Mouse (Mus musculus): ENCODE results near the gene Cdk5. TPM values are rescaled to one million over a fixed set of nuclear protein-coding genes. Genes with fewer than 3 reads are reported as not detected.

Cdk5 gene
- polyA plus RNA-seq, 1 experiment from 2014 or later = 42.7 TPM

GRCm38 (mm10) chr5:24389011-24389657 is 34.2 kb downstream of the Cdk5 start:
- H3K4me1 ChIP-seq = peaks cover 53% of the 10 kb centered on the region
- H3K27me3 ChIP-seq (ENCODE audit: poor library complexity, severe bottlenecking) = peaks cover 77% of the 10 kb centered on the region
- WGBS = 55% methylated on average over 7 of the region's 7 CpGs
- H3K27ac ChIP-seq = peak overlapping the region; percentile 66
- DNase-seq (ENCODE audit: extremely low spot score, low spot score) = no peak
- H3K36me3 ChIP-seq (replicated peaks) = no peaks in the 10 kb centered on the region
- no peak overlapping the region; the same call in 1 of the 2 replicates for H3K4me3 ChIP-seq
- H3K9me3 ChIP-seq = no peaks in the 10 kb centered on the region

GRCm38 (mm10) chr5:24388246-24388915 is 34.9 kb downstream of the Cdk5 start:
- peak overlapping the region; percentile 61 for H3K4me3 ChIP-seq
- peak overlapping the region; percentile 78 for H3K27ac ChIP-seq
- no peaks in the 10 kb centered on the region for H3K9me3 ChIP-seq
- 26% methylated on average over 26 of the region's 26 CpGs for WGBS
- H3K27me3 ChIP-seq (ENCODE audit: poor library complexity, severe bottlenecking) = peaks cover 77% of the 10 kb centered on the region
- peaks cover 55% of the 10 kb centered on the region for H3K4me1 ChIP-seq
- H3K36me3 ChIP-seq (replicated peaks) = no peaks in the 10 kb centered on the region
- no peak for DNase-seq (ENCODE audit: extremely low spot score, low spot score)

GRCm38 (mm10) chr5:24387264-24388241 is 35.8 kb downstream of the Cdk5 start:
- no peaks in the 10 kb centered on the region for H3K36me3 ChIP-seq (replicated peaks)
- under 1% methylated on average over 73 of the region's 73 CpGs for WGBS
- no peaks in the 10 kb centered on the region for H3K9me3 ChIP-seq
- H3K27me3 ChIP-seq (ENCODE audit: poor library complexity, severe bottlenecking) = peaks cover 77% of the 10 kb centered on the region
- H3K4me1 ChIP-seq = peaks cover 62% of the 10 kb centered on the region
- H3K27ac ChIP-seq = peak overlapping the region; percentile 78
- H3K4me3 ChIP-seq = peak overlapping the region; percentile 61
- DNase-seq (ENCODE audit: extremely low spot score, low spot score) = peak; percentile 57

GRCm38 (mm10) chr5:24385887-24386550 is 37.3 kb downstream of the Cdk5 start:
- no peak for DNase-seq (ENCODE audit: extremely low spot score, low spot score)
- 79% methylated on average over 10 of the region's 10 CpGs for WGBS
- H3K9me3 ChIP-seq = no peaks in the 10 kb centered on the region
- peaks cover 67% of the 10 kb centered on the region for H3K27me3 ChIP-seq (ENCODE audit: poor library complexity, severe bottlenecking)
- no peak overlapping the region for H3K4me3 ChIP-seq
- no peaks in the 10 kb centered on the region for H3K36me3 ChIP-seq (replicated peaks)
- peaks cover 65% of the 10 kb centered on the region for H3K4me1 ChIP-seq
- 0 out of 2 replicates have a peak overlapping the region, but pooled peaks have one; percentile 15 for H3K27ac ChIP-seq

GRCm38 (mm10) chr5:24385374-24385773 is 38.0 kb downstream of the Cdk5 start:
- Histone ChIP-seq H3K4me1 (peaks cover 68% of the 10 kb centered on the region), H3K9me3 (no peaks in the 10 kb centered on the region), H3K27ac (no peak overlapping the region), H3K4me3 (no peak overlapping the region), H3K36me3 (replicated peaks) (no peaks in the 10 kb centered on the region), H3K27me3 (ENCODE audit: poor library complexity, severe bottlenecking) (peaks cover 62% of the 10 kb centered on the region)
- 86% methylated on average over 5 of the region's 5 CpGs for WGBS
- no peak for DNase-seq (ENCODE audit: extremely low spot score, low spot score)

- H3K27ac ChIP-seq = no peak overlapping the region
- 65% methylated on average over 6 of the region's 6 CpGs for WGBS
- peaks cover 69% of the 10 kb centered on the region for H3K4me1 ChIP-seq
- peaks cover 52% of the 10 kb centered on the region for H3K27me3 ChIP-seq (ENCODE audit: poor library complexity, severe bottlenecking)
- H3K4me3 ChIP-seq = no peak overlapping the region
- DNase-seq (ENCODE audit: extremely low spot score, low spot score) = no peak
- no peaks in the 10 kb centered on the region for H3K36me3 ChIP-seq (replicated peaks)
- H3K9me3 ChIP-seq = no peaks in the 10 kb centered on the region
These were observed 38.9 kb downstream of the Cdk5 start for GRCm38 (mm10) chr5:24384407-24384806.

- no peaks in the 10 kb centered on the region for H3K36me3 ChIP-seq (replicated peaks)
- H3K27ac ChIP-seq = peak overlapping the region; percentile 83
- peak overlapping the region; percentile 61 for H3K4me3 ChIP-seq
- no peaks in the 10 kb centered on the region for H3K9me3 ChIP-seq
- H3K27me3 ChIP-seq (ENCODE audit: poor library complexity, severe bottlenecking) = peaks cover 40% of the 10 kb centered on the region
- peak; percentile 96 for DNase-seq (ENCODE audit: extremely low spot score, low spot score)
- WGBS = under 1% methylated on average over 34 of the region's 34 CpGs
- H3K4me1 ChIP-seq = peaks cover 60% of the 10 kb centered on the region
These were observed 40.1 kb downstream of the Cdk5 start for GRCm38 (mm10) chr5:24383026-24383859.

GRCm38 (mm10) chr5:24381988-24382387 is 41.3 kb downstream of the Cdk5 start:
- no peaks in the 10 kb centered on the region for H3K9me3 ChIP-seq
- H3K27ac ChIP-seq = no peak overlapping the region
- DNase-seq (ENCODE audit: extremely low spot score, low spot score) = no peak
- H3K4me3 ChIP-seq = no peak overlapping the region
- H3K4me1 ChIP-seq = peaks cover 55% of the 10 kb centered on the region
- peaks cover 28% of the 10 kb centered on the region for H3K27me3 ChIP-seq (ENCODE audit: poor library complexity, severe bottlenecking)
- no peaks in the 10 kb centered on the region for H3K36me3 ChIP-seq (replicated peaks)
- WGBS = 75% methylated on average over 2 of the region's 2 CpGs

GRCm38 (mm10) chr5:24381486-24381885 is 41.8 kb downstream of the Cdk5 start:
- no peaks in the 10 kb centered on the region for H3K36me3 ChIP-seq (replicated peaks)
- H3K27ac ChIP-seq = no peak overlapping the region
- H3K4me3 ChIP-seq = no peak overlapping the region
- H3K9me3 ChIP-seq = no peaks in the 10 kb centered on the region
- H3K27me3 ChIP-seq (ENCODE audit: poor library complexity, severe bottlenecking) = peaks cover 23% of the 10 kb centered on the region
- 79% methylated on average over 6 of the region's 6 CpGs for WGBS
- peaks cover 50% of the 10 kb centered on the region for H3K4me1 ChIP-seq
- DNase-seq (ENCODE audit: extremely low spot score, low spot score) = no peak

- H3K9me3 ChIP-seq = no peaks in the 10 kb centered on the region
- no peak for DNase-seq (ENCODE audit: extremely low spot score, low spot score)
- peaks cover 45% of the 10 kb centered on the region for H3K4me1 ChIP-seq
- no peaks in the 10 kb centered on the region for H3K36me3 ChIP-seq (replicated peaks)
- H3K27me3 ChIP-seq (ENCODE audit: poor library complexity, severe bottlenecking) = peaks cover 13% of the 10 kb centered on the region
- H3K27ac ChIP-seq = 0 out of 2 replicates have a peak overlapping the region, but pooled peaks have one; percentile 7
- WGBS = 92% methylated on average over 4 of the region's 4 CpGs
- no peak overlapping the region for H3K4me3 ChIP-seq
These were observed 42.8 kb downstream of the Cdk5 start for GRCm38 (mm10) chr5:24380499-24380898.

- no peak overlapping the region for H3K27ac ChIP-seq
- 76% methylated on average over 4 of the region's 4 CpGs for WGBS
- H3K4me3 ChIP-seq = no peak overlapping the region
- peaks cover 3% of the 10 kb centered on the region for H3K27me3 ChIP-seq (ENCODE audit: poor library complexity, severe bottlenecking)
- no peak for DNase-seq (ENCODE audit: extremely low spot score, low spot score)
- H3K4me1 ChIP-seq = peaks cover 43% of the 10 kb centered on the region
- no peaks in the 10 kb centered on the region for H3K36me3 ChIP-seq (replicated peaks)
- H3K9me3 ChIP-seq = no peaks in the 10 kb centered on the region
These were observed 43.8 kb downstream of the Cdk5 start for GRCm38 (mm10) chr5:24379501-24379900.
